Mouse (Mus musculus) heart, adult 9 months (tissue): ENCODE data around the gene Gm11168.
"Not testable (repeated sequence)": the region's sequence is repeated elsewhere in the genome, so short reads cannot be mapped to it uniquely, and the experiment has no call there.

Experiments
- DNase-seq, 2 experiments: peaks; one replicate each; pipeline ENCODE4 v3.0.0; 2022; ENCODE audit warnings: low spot score in 2 of 2

Gene Gm11168

DNA sequence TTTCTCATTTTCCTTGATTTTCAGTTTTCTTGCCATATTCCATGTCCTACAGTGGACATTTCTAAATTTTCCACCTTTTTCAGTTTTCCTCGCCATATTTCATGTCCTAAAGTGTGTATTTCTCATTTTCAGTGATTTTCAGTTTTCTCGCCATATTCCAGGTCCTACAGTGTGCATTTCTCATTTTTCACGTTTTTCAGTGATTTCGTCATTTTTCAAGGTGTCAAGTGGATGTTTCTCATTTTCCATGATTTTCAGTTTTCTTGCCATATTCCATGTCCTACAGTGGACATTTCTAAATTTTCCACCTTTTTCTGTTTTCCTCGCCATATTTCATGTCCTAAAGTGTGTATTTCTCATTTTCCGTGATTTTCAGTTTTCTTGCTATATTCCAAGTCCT, 22.5 kb downstream of the Gm11168 start:
- peak; percentile 79 to 83 for DNase-seq

DNA sequence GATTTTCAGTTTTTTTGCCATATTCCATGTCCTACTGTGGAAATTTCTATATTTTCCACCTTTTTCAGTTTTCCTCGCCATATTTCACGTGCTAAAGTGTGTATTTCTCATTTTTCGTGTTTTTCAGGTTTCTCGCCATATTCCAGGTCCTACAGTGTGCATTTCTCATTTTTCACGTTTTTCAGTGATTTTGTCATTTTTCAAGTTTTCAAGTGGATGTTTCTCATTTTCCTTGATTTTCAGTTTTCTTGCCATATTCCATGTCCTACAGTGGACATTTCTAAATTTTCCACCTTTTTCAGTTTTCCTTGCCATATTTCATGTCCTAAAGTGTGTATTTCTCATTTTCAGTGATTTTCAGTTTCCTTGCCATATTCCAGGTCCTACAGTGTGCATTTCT, 23.0 kb downstream of the Gm11168 start:
- DNase-seq = not testable (repeated sequence)

DNA sequence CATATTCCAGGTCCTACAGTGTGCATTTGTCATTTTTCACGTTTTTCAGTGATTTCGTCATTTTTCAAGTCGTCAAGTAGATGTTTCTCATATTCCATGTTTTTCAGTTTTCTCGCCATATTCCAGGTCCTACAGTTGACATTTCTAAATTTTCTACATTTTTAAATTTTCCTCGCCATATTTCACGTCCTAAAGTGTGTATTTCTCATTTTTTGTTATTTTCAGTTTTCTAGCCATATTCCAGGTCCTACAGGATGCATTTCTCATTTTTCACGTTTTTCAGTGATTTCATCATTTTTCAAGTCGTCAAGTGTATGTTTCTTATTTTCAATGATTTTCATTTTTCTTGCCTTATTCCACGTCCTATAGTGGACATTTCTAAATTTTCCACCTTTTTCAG, 23.6 kb downstream of the Gm11168 start:
- not testable (repeated sequence) for DNase-seq

DNA sequence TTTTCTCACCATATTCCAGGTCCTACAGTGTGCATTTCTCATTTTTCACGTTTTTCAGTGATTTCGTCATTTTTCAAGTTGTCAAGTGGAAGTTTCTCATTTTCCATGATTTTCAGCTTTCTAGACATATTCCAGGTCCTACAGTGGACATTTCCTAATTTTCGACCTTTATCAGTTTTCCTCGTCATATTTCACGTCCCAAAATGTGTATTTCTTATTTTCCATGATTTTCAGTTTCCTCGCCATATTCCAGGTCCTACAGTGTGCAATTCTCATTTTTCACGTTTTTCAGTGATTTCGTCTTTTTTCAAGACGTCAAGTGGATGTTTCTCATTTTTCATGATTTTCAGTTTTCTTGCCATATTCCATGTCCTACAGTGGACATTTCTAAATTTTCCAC, 24.1 kb downstream of the Gm11168 start:
- not testable (repeated sequence) for DNase-seq

DNA sequence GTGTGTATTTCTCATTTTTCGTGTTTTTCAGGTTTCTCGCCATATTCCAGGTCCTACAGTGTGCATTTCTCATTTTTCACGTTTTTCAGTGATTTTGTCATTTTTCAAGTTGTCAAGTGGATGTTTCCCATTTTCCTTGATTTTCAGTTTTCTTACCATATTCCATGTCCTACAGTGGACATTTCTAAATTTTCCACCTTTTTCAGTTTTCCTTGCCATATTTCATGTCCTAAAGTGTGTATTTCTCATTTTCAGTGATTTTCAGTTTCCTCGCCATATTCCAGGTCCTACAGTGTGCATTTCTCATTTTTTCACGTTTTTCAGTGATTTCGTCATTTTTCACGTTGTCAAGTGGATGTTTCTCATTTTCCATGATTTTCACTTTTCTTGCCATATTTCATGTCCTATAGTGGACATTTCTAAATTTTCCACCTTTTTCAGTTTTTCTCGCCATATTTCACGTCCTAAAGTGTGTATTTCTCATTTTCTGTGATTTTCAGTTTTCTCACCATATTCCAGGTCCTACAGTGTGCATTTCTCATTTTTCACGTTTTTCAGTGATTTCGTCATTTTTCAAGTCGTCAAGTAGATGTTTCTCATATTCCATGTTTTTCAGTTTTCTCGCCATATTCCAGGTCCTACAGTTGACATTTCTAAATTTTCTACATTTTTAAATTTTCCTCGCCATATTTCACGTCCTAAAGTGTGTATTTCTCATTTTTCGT, 26.3 kb downstream of the Gm11168 start:
- peak; percentile 55 to 66 for DNase-seq

DNA sequence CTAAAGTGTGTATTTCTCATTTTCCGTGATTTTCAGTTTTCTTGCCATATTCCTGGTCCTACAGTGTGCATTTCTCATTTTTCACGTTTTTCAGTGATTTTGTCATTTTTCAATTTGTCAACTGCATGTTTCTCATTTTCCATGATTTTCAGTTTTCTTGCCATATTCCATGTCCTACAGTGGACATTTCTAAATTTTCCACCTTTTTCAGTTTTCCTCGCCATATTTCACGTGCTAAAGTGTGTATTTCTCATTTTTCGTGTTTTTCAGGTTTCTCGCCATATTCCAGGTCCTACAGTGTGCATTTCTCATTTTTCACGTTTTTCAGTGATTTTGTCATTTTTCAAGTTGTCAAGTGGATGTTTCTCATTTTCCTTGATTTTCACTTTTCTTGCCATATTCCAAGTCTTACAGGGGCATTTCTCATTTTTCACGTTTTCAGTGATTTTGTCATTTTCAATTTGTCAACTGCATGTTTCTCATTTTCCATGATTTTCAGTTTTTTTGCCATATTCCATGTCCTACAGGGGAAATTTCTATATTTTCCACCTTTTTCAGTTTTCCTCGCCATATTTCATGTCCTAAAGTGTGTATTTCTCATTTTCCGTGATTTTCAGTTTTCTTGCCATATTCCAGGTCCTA, 27.7 kb downstream of the Gm11168 start:
- DNase-seq = not testable (repeated sequence)

DNA sequence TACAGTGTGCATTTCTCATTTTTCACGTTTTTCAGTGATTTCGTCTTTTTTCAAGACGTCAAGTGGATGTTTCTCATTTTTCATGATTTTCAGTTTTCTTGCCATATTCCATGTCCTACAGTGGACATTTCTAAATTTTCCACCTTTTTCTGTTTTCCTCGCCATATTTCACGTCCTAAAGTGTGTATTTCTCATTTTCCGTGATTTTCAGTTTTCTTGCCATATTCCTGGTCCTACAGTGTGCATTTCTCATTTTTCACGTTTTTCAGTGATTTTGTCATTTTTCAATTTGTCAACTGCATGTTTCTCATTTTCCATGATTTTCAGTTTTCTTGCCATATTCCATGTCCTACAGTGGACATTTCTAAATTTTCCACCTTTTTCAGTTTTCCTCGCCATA, 31.2 kb downstream of the Gm11168 start, which contains the start of gene Gm17535:
Gm17535 (plus strand) TSS at position 301 of the 400 bp plus-strand sequence.
- not testable (repeated sequence) for DNase-seq

DNA sequence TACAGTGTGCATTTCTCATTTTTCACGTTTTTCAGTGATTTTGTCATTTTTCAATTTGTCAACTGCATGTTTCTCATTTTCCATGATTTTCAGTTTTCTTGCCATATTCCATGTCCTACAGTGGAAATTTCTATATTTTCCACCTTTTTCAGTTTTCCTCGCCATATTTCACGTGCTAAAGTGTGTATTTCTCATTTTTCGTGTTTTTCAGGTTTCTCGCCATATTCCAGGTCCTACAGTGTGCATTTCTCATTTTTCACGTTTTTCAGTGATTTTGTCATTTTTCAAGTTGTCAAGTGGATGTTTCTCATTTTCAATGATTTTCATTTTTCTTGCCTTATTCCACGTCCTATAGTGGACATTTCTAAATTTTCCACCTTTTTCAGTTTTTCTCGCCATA, 33.4 kb downstream of the Gm11168 start, which contains the start of gene Gm10715:
Gm10715 (plus strand) TSS at position 301 of the 400 bp plus-strand sequence.
- not testable (repeated sequence) for DNase-seq

DNA sequence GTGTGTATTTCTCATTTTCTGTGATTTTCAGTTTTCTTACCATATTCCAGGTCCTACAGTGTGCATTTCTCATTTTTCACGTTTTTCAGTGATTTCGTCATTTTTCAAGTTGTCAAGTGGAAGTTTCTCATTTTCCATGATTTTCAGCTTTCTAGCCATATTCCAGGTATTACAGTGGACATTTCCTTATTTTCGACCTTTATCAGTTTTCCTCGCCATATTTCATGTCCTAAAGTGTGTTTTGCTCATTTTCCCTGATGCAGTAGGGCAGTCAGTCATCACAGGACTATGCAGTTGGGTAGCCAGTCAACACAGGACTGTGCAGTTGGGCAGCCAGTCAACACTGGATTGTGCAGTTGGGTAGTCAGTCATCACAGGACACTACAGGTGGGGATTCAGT, 35.0 kb downstream of the Gm11168 start:
- not testable (repeated sequence) for DNase-seq
